ENCODE assay signal across 8 mouse cellular contexts in genomic region chr16:96127657-96128344, GRCm38 (mm10). TPM values are rescaled to one million over a fixed set of nuclear protein-coding genes. Genes with fewer than 3 reads are reported as not detected.
A peak's percentile ranks its signal among the peaks of the same experiment; 100 is the strongest.
DNase-seq lines count a peak whose midpoint lies in the region; ATAC-seq and TF ChIP-seq lines count a peak whose summit lies in the region.

Hmgn1 (minus strand) TSS chr16:96127729.

- in situ Hi-C loops in ES-E14 (cut with MboI; ENCODE audit: low sequenced_read_pairs in 2 of 2, unreplicated experiment in 2 of 2): no loop called here

- peak within 1 kb of the TSS; percentile 80 for H3K4me2 ChIP-seq in forebrain, embryonic 16.5 days (ENCODE audit: low read length)
- peak within 1 kb of the TSS; percentile 93 for H3K4me2 ChIP-seq in lung, embryonic 14.5 days

- DNase-seq in ES-E14 (ENCODE audit: low read depth, low spot score): peak; percentile 91
- DNase-seq in cerebellum, adult 11-12 months: peak; percentile 98
- peak; percentile 92 to 93 for DNase-seq in heart, postnatal 36 days
- peak; percentile 95 to 97 for DNase-seq in layer of hippocampus, adult 2 months (ENCODE audit: low spot score in 2 of 2)
- peak; percentile 98 for DNase-seq in lung, embryonic 14.5 days
- peak; percentile 92 for DNase-seq in thymus, adult 2 months

- no peaks in the 10 kb centered on the region for H3K9me3 ChIP-seq in ES-E14 (ENCODE audit: control insufficient read depth, insufficient read depth, low read depth, low read length)
- no peaks in the 10 kb centered on the region for H3K9me3 ChIP-seq in forebrain, embryonic 16.5 days (ENCODE audit: control insufficient read depth, low read length)
- no peaks in the 10 kb centered on the region for H3K9me3 ChIP-seq in lung, embryonic 14.5 days (ENCODE audit: low read depth, low read length)

- WGBS in forebrain, embryonic 16.5 days: under 1% methylated on average over 60 of the region's 72 CpGs
- under 1% methylated on average over 45 of the region's 72 CpGs for WGBS in lung, embryonic 14.5 days
- under 1% methylated on average over 67 of the region's 72 CpGs for WGBS in olfactory bulb, adult 2 months
- WGBS in thymus, adult 2 months: under 1% methylated on average over 70 of the region's 72 CpGs

- H3K9ac ChIP-seq in ES-E14 (ENCODE audit: insufficient read depth, low read depth, low read length, poor library complexity, severe bottlenecking): peak within 1 kb of the TSS; percentile 96
- H3K9ac ChIP-seq in forebrain, embryonic 16.5 days (replicated peaks; ENCODE audit: low read depth, low read length): peak within 1 kb of the TSS; percentile 93
- H3K9ac ChIP-seq in lung, embryonic 14.5 days: peak within 1 kb of the TSS; percentile 88

- intact Hi-C loops in heart, postnatal 36 days (cut with DNase I): loop anchor here (2.0 kb wide), 2 partner anchors 17 to 43 kb away; partner anchors contain the start of gene Wrb

- no peaks in the 10 kb centered on the region for H3K27me3 ChIP-seq in forebrain, embryonic 16.5 days (replicated peaks; ENCODE audit: control insufficient read depth, insufficient read depth, low read length)
- H3K27me3 ChIP-seq in lung, embryonic 14.5 days (ENCODE audit: insufficient read depth, low read length): no peaks in the 10 kb centered on the region
- H3K27me3 ChIP-seq in thymus, adult 2 months (ENCODE audit: control insufficient read depth, insufficient read depth, low read length): no peaks in the 10 kb centered on the region

- peak within 1 kb of the TSS; percentile 91 for H3K27ac ChIP-seq in ES-E14 (ENCODE audit: insufficient read depth, low read depth, low read length, poor library complexity, severe bottlenecking)
- H3K27ac ChIP-seq in forebrain, embryonic 16.5 days (ENCODE audit: low read length): peak within 1 kb of the TSS; percentile 98
- peak within 1 kb of the TSS; percentile 98 for H3K27ac ChIP-seq in layer of hippocampus, adult 2 months
- peak within 1 kb of the TSS; percentile 92 for H3K27ac ChIP-seq in lung, embryonic 14.5 days (ENCODE audit: low read depth)
- H3K27ac ChIP-seq in olfactory bulb, adult 2 months (ENCODE audit: insufficient read depth, low read depth, low read length): peak within 1 kb of the TSS; percentile 99
- no peak within 1 kb of the TSS for H3K27ac ChIP-seq in thymus, adult 2 months (ENCODE audit: control insufficient read depth, insufficient read depth, low read length)

- TF ChIP-seq POLR2A in olfactory bulb, adult 2 months (IDR thresholded peaks at IDR 0.05; ENCODE audit: insufficient read depth, low read depth, low read length): peak; percentile 90
- TF ChIP-seq POLR2A in thymus, adult 2 months (IDR thresholded peaks at IDR 0.05; ENCODE audit: control insufficient read depth, extremely low read depth, insufficient read depth, low read length, poor library complexity): 0 out of 2 replicates have a peak, but pooled peaks have one; percentile 35

- TF ChIP-seq CTCF in layer of hippocampus, adult 2 months (conservative IDR thresholded peaks at IDR 0.05): no peak
- no peak for TF ChIP-seq CTCF in lung, embryonic 14.5 days (IDR thresholded peaks at IDR 0.05; ENCODE audit: low read depth)
- TF ChIP-seq CTCF in olfactory bulb, adult 2 months (IDR thresholded peaks at IDR 0.05; ENCODE audit: insufficient read depth, low read depth, low read length): no peak
- peak; percentile 63; the same call in 1 of the 2 replicates for TF ChIP-seq CTCF in thymus, adult 2 months (IDR thresholded peaks at IDR 0.05; ENCODE audit: borderline replicate concordance, control insufficient read depth, extremely low read depth, insufficient read depth, low read length, poor library complexity)

- peak; percentile 96 for ATAC-seq in forebrain, embryonic 16.5 days
- peak; percentile 98 for ATAC-seq in lung, embryonic 14.5 days (ENCODE audit: insufficient read depth)

- peaks cover 28% of the 10 kb centered on the region for H3K36me3 ChIP-seq in ES-E14 (ENCODE audit: control insufficient read depth, insufficient read depth, low read length, poor library complexity, severe bottlenecking)
- H3K36me3 ChIP-seq in forebrain, embryonic 16.5 days (ENCODE audit: control insufficient read depth, insufficient read depth): peaks cover 26% of the 10 kb centered on the region
- peaks cover 39% of the 10 kb centered on the region for H3K36me3 ChIP-seq in lung, embryonic 14.5 days (ENCODE audit: insufficient read depth)
- peaks cover 11% of the 10 kb centered on the region for H3K36me3 ChIP-seq in thymus, adult 2 months (ENCODE audit: control insufficient read depth, insufficient read depth, low read length)

- H3K4me3 ChIP-seq in ES-E14 (ENCODE audit: insufficient read depth in 1 of 2, low read depth in 1 of 2, low read length in 2 of 2, poor library complexity in 1 of 2, severe bottlenecking in 1 of 2): peak within 1 kb of the TSS; percentile 88 to 99
- peak within 1 kb of the TSS; percentile 96 for H3K4me3 ChIP-seq in forebrain, embryonic 16.5 days (replicated peaks; ENCODE audit: low read length)
- peak within 1 kb of the TSS; percentile 86 for H3K4me3 ChIP-seq in layer of hippocampus, adult 2 months
- H3K4me3 ChIP-seq in lung, embryonic 14.5 days (ENCODE audit: low read depth, low read length): peak within 1 kb of the TSS; percentile 66
- H3K4me3 ChIP-seq in olfactory bulb, adult 2 months (ENCODE audit: insufficient read depth, low read depth, low read length): peak within 1 kb of the TSS; percentile 92
- peak within 1 kb of the TSS; percentile 65 for H3K4me3 ChIP-seq in thymus, adult 2 months (ENCODE audit: control insufficient read depth, insufficient read depth, low read length)

- H3K4me1 ChIP-seq in ES-E14 (ENCODE audit: control insufficient read depth in 2 of 2, insufficient read depth in 2 of 2, low read length in 2 of 2, poor library complexity in 1 of 2): peaks cover 2 to 4% of the 10 kb centered on the region in 2 experiments; a peak in 1 of 4 replicates
- H3K4me1 ChIP-seq in forebrain, embryonic 16.5 days (replicated peaks; ENCODE audit: control insufficient read depth, insufficient read depth, low read length): peaks cover 26% of the 10 kb centered on the region
- H3K4me1 ChIP-seq in lung, embryonic 14.5 days (ENCODE audit: insufficient read depth): peaks cover 15% of the 10 kb centered on the region; the same call in 1 of the 2 replicates
- peaks cover 2% of the 10 kb centered on the region for H3K4me1 ChIP-seq in olfactory bulb, adult 2 months (ENCODE audit: control insufficient read depth, insufficient read depth, low read length)
- peaks cover 8% of the 10 kb centered on the region for H3K4me1 ChIP-seq in thymus, adult 2 months (replicated peaks; ENCODE audit: control insufficient read depth, insufficient read depth, low read length)

TF ChIP-seq in ES-E14, 5 proteins besides CTCF, POLR2A, EP300 and RAD21:
- TF ChIP-seq HCFC1 (IDR thresholded peaks at IDR 0.05; ENCODE audit: borderline replicate concordance, insufficient read depth, low read length) (0 out of 2 replicates have a peak, but pooled peaks have one; percentile 50), MAFK (IDR thresholded peaks at IDR 0.05; ENCODE audit: insufficient read depth, low read depth, low read length) (no peak)

RNA-seq across cellular contexts. Expression of gene Hmgn1, which starts in this region (rescaled TPM):
- 278 and 403 TPM in 2 replicates for total RNA-seq in ES-E14 (2012; rRNA removed)
- polyA plus RNA-seq in forebrain, embryonic 16.5 days (2015; fragmentation: Nextera tagmentation; extraction: Ambion mirVana): 432 and 519 TPM in 2 replicates
- 10 to 100 TPM; 45.2 to 52.8 TPM for total RNA-seq in heart, postnatal 36 days (2021)
- 10 to 100 TPM; 68.5 to 73.7 TPM for total RNA-seq in layer of hippocampus, adult 2 months (2021)
- 746 and 786 TPM in 2 replicates for polyA plus RNA-seq in lung, embryonic 14.5 days (2014; fragmentation: Nextera tagmentation; extraction: Ambion mirVana)
- not detected in 2 replicates for polyA plus RNA-seq in olfactory bulb, adult 2 months (2012; ENCODE audit: insufficient read depth, insufficient read length, low replicate concordance, missing spikeins)
- 28.5 and 31.4 TPM in 2 replicates for polyA plus RNA-seq in thymus, adult 2 months (2012; rRNA removed)
